Mouse (Mus musculus) spleen, adult 2 months (tissue): ENCODE results near the gene Amotl1. TPM values are rescaled to one million over a fixed set of nuclear protein-coding genes. Genes with fewer than 3 reads are reported as not detected.
A peak's percentile ranks its signal among the peaks of the same experiment; 100 is the strongest.

Experiments used
- DNase-seq, 2 experiments: peaks; one replicate each; pipeline versions ENCODE4 v3.0.0 to v3.0.0-alpha.2; 2012 to 2021; ENCODE audit warnings: low spot score in 2 of 2, low read depth in 1 of 2
- H3K27ac ChIP-seq: fragments of 200-500 bp; 2 replicates; pipeline ENCODE4 v1.5.1; 2012; ENCODE audit warnings: low read length, inconsistent platforms; ENCODE audit not compliant: insufficient read depth
- H3K27me3 ChIP-seq: fragments of 200-500 bp; 2 replicates; pipeline ENCODE4 v1.6.1; 2012; ENCODE audit warnings: mild to moderate bottlenecking, moderate library complexity, low read length, inconsistent platforms; ENCODE audit not compliant: control insufficient read depth, insufficient read depth
- H3K36me3 ChIP-seq: fragments of 200-500 bp; 2 replicates; pipeline ENCODE4 v1.6.1; 2012; ENCODE audit warnings: mild to moderate bottlenecking, low read length, inconsistent platforms; ENCODE audit not compliant: control insufficient read depth, insufficient read depth
- H3K4me1 ChIP-seq: fragments of 200-500 bp; 2 replicates; pipeline ENCODE4 v1.6.1; 2011; ENCODE audit warnings: inconsistent platforms; ENCODE audit not compliant: control insufficient read depth, insufficient read depth, insufficient read length
- H3K4me3 ChIP-seq: fragments of 200-500 bp; 2 replicates; pipeline ENCODE4 v1.5.1; 2011; ENCODE audit warnings: mild to moderate bottlenecking, inconsistent platforms; ENCODE audit not compliant: insufficient read depth, insufficient read length; ENCODE audit errors: extremely low read depth
- CTCF ChIP-seq: fragments of 200-500 bp; IDR thresholded peaks from 2 replicates; pipeline ENCODE4 v1.5.1; 2011; ENCODE audit warnings: mild to moderate bottlenecking, inconsistent platforms; ENCODE audit not compliant: insufficient read depth, insufficient read length, insufficient replicate concordance; ENCODE audit errors: extremely low read depth
- POLR2A ChIP-seq: fragments of 200-500 bp; IDR thresholded peaks from 2 replicates; pipeline ENCODE4 v1.6.1; 2011; ENCODE audit warnings: low read depth, low read length, inconsistent platforms
- WGBS: fragments of 180-500 bp; shearing (Covaris S2); methylation state at CpG from one replicate; pipeline ENCODE4 v1.1.7; 2018; 5-methylcytosine and 5-hydroxymethylcytosine counted together
- polyA plus RNA-seq: library from polyadenylated mRNA; depleted of rRNA; stranded (reverse); fragments of >200 nt; gene quantifications from 2 replicates; pipeline ENCODE4 v1.2.3, GENCODE M21; 2012; rRNA removed

Gene Amotl1
- polyA plus RNA-seq, 1 experiment, result 6.7 TPM

- Histone ChIP-seq H3K36me3 (peaks cover 13% of the 10 kb centered on the region), H3K27ac (peak overlapping the region; percentile 70; the same call in 1 of the 2 replicates), H3K4me1 (peaks cover 7% of the 10 kb centered on the region), H3K27me3 (no peaks in the 10 kb centered on the region), H3K4me3 (no peak overlapping the region)
- peak in 1 of 2 experiments; percentile 33 for DNase-seq
- TF ChIP-seq POLR2A (no peak), CTCF (no peak)
- WGBS, result 59% methylated on average over 4 of the region's 4 CpGs
These were observed 145.8 kb downstream of the Amotl1 start for GRCm38 (mm10) chr9:14498896-14499705.

Other genes with a start within 250 kb of the Amotl1 start
- gene Kdm4d, start 144.6 kb downstream of the Amotl1 start, polyA plus RNA-seq, result 0.27 and 0.33 TPM in 2 replicates
- gene Cwc15, start 144.4 kb downstream of the Amotl1 start, polyA plus RNA-seq, result 4.4 and 4.6 TPM in 2 replicates
- 0.19 and 0.46 TPM in 2 replicates for gene Piwil4, start 95.7 kb upstream of the Amotl1 start, polyA plus RNA-seq
- gene Fut4, start 107.3 kb upstream of the Amotl1 start, polyA plus RNA-seq, result 4.3 and 6.0 TPM in 2 replicates
- not detected in 2 replicates for gene 1700012B09Rik, start 126.0 kb upstream of the Amotl1 start, polyA plus RNA-seq
- 3.1 and 4.5 TPM in 2 replicates for gene Mre11a, start 139.6 kb upstream of the Amotl1 start, polyA plus RNA-seq
- gene Ankrd49, start 139.8 kb upstream of the Amotl1 start, polyA plus RNA-seq, result 4.8 and 5.6 TPM in 2 replicates
- gene Gpr83, start 215.2 kb upstream of the Amotl1 start, polyA plus RNA-seq, result 4.6 and 6.0 TPM in 2 replicates